Mouse (Mus musculus) CD8-positive naive resting alpha-beta T cell, adult 2 months (primary cell): Measurements from ENCODE around the gene Katnal1.

Experiments used
- DNase-seq, 2 experiments: peaks; one replicate each; pipeline ENCODE4 v3.0.0; 2022; ENCODE audit warnings: low read depth in 2 of 2, low spot score in 2 of 2

Katnal1 gene

GRCm38 (mm10) chr5:148885821-148886609, 43.1 kb downstream of the Katnal1 start:
- DNase-seq, result no peak

- DNase-seq, result no peak
Observed at GRCm38 (mm10) chr5:148883671-148884070, 45.4 kb downstream of the Katnal1 start.

- peak in 1 of 2 experiments; percentile 31 for DNase-seq
Observed at GRCm38 (mm10) chr5:148879218-148879617, 49.9 kb downstream of the Katnal1 start.

- no peak for DNase-seq
Observed at GRCm38 (mm10) chr5:148873116-148873515, 56.0 kb downstream of the Katnal1 start.

- DNase-seq, result no peak
Observed at GRCm38 (mm10) chr5:148869583-148869982, 59.5 kb downstream of the Katnal1 start.

GRCm38 (mm10) chr5:148867766-148868165, 61.4 kb downstream of the Katnal1 start:
- DNase-seq, result peak; percentile 49 to 64

GRCm38 (mm10) chr5:148867171-148867570, 61.9 kb downstream of the Katnal1 start:
- no peak for DNase-seq

GRCm38 (mm10) chr5:148866571-148866970, 62.5 kb downstream of the Katnal1 start:
- peak; percentile 80 to 84 for DNase-seq

- DNase-seq, result no peak
Observed at GRCm38 (mm10) chr5:148863409-148863808, 65.7 kb downstream of the Katnal1 start.

GRCm38 (mm10) chr5:148862853-148863252, 66.3 kb downstream of the Katnal1 start:
- no peak for DNase-seq

GRCm38 (mm10) chr5:148862136-148862535, 67.0 kb downstream of the Katnal1 start:
- no peak for DNase-seq

GRCm38 (mm10) chr5:148857522-148857921, 71.6 kb downstream of the Katnal1 start:
- DNase-seq, result no peak

- no peak for DNase-seq
Observed at GRCm38 (mm10) chr5:148855047-148855446, 74.1 kb downstream of the Katnal1 start.

- DNase-seq, result no peak
Observed at GRCm38 (mm10) chr5:148854166-148854565, 75.0 kb downstream of the Katnal1 start.

- no peak for DNase-seq
Observed at GRCm38 (mm10) chr5:148849516-148849915, 79.6 kb downstream of the Katnal1 start.

GRCm38 (mm10) chr5:148847032-148847431, 82.1 kb downstream of the Katnal1 start:
- peak in 1 of 2 experiments; percentile 23 for DNase-seq

GRCm38 (mm10) chr5:148837069-148837468, 92.1 kb downstream of the Katnal1 start:
- DNase-seq, result no peak

- DNase-seq, result peak; percentile 74 to 84
Observed at GRCm38 (mm10) chr5:148831596-148832257, 97.4 kb downstream of the Katnal1 start.

- no peak for DNase-seq
Observed at GRCm38 (mm10) chr5:148831141-148831547, 98.0 kb downstream of the Katnal1 start.

- no peak for DNase-seq
Observed at GRCm38 (mm10) chr5:148825732-148826131, 103.4 kb downstream of the Katnal1 start.

- no peak for DNase-seq
Observed at GRCm38 (mm10) chr5:148822772-148823171, 106.3 kb downstream of the Katnal1 start.
